Mouse (Mus musculus) heart, postnatal 0 days (tissue): Measurements from ENCODE around the gene Adra2b. TPM values are rescaled to one million over a fixed set of nuclear protein-coding genes. Genes with fewer than 3 reads are reported as not detected.

Source experiments
- ATAC-seq: fragments of 200-750 bp; cut with Nextera tagmentation; 2 replicates; pipeline ENCODE4 v1.8.0; 2017; ENCODE audit warnings: low read depth, moderate number of reproducible peaks, moderate library complexity; ENCODE audit not compliant: insufficient read depth
- DNase-seq: peaks from one replicate; pipeline ENCODE4 v3.0.0-alpha.2; 2016; ENCODE audit warnings: low spot score
- H3K27ac ChIP-seq: fragments of 300-500 bp; sonication (generic); 2 replicates; pipeline ENCODE4 v1.5.1; 2014; ENCODE audit warnings: low read depth, mild to moderate bottlenecking
- H3K27me3 ChIP-seq: fragments of 300-500 bp; sonication (generic); 2 replicates; pipeline ENCODE4 v1.6.1; 2014; ENCODE audit warnings: low read length, mixed read lengths; ENCODE audit not compliant: control insufficient read depth, insufficient read depth
- H3K36me3 ChIP-seq: fragments of 300-500 bp; sonication (generic); replicated peaks from 2 replicates; pipeline ENCODE4 v1.6.1; 2014; ENCODE audit warnings: low read length, mixed read lengths; ENCODE audit not compliant: control insufficient read depth, insufficient read depth
- H3K4me1 ChIP-seq: fragments of 300-500 bp; sonication (generic); 2 replicates; pipeline ENCODE4 v1.6.1; 2014; ENCODE audit warnings: antibody characterized with exemption; ENCODE audit not compliant: control insufficient read depth, insufficient read depth
- H3K4me2 ChIP-seq: fragments of 300-500 bp; sonication (generic); 2 replicates; pipeline ENCODE4 v1.6.1; 2014; ENCODE audit warnings: low read depth, mild to moderate bottlenecking, low read length, moderate library complexity
- H3K4me3 ChIP-seq: fragments of 300-500 bp; sonication (generic); 2 replicates; pipeline ENCODE4 v1.5.1; 2014; ENCODE audit warnings: low read depth, low read length
- H3K9ac ChIP-seq: fragments of 300-500 bp; sonication (generic); replicated peaks from 2 replicates; pipeline ENCODE4 v1.6.1; 2014; ENCODE audit warnings: low read depth, low read length, mixed read lengths
- H3K9me3 ChIP-seq: fragments of 300-500 bp; sonication (generic); replicated peaks from 2 replicates; pipeline ENCODE4 v1.6.1; 2016; ENCODE audit warnings: low read length; ENCODE audit not compliant: control insufficient read depth
- CTCF ChIP-seq: IDR thresholded peaks from 2 replicates; pipeline ENCODE4 v1.5.1; 2016; ENCODE audit warnings: antibody characterized with exemption, control low read depth, low read depth
- EP300 ChIP-seq: IDR thresholded peaks from 2 replicates; pipeline ENCODE4 v1.6.1; 2016; ENCODE audit warnings: antibody characterized with exemption, low read depth
- WGBS: fragments of 180-500 bp; shearing (Covaris S2); extraction: QIAGEN DNeasy Blood & Tissue Kit; methylation state at CpG from one replicate; pipeline ENCODE4 v1.1.7; 2014; 5-methylcytosine and 5-hydroxymethylcytosine counted together
- polyA plus RNA-seq: library from polyadenylated mRNA; unstranded; fragments of >200 nt; fragmentation: Nextera tagmentation; extraction: Ambion mirVana; gene quantifications from 2 replicates; pipeline ENCODE4 v1.2.1, GENCODE M21; 2015
- total RNA-seq: library from RNA; depleted of rRNA; stranded (reverse); fragments of >200 nt; gene quantifications from 2 replicates; pipeline ENCODE4 v1.2.3, GENCODE M21; 2014; ENCODE audit warnings: low replicate concordance; rRNA removed

Gene Adra2b
- total RNA-seq (1.1 and 2.0 TPM in 2 replicates), polyA plus RNA-seq (0.67 and 0.71 TPM in 2 replicates)

- Histone ChIP-seq H3K4me3 (peak within 1 kb of the TSS; percentile 45), H3K27ac (no peak within 1 kb of the TSS), H3K4me2 (peak within 1 kb of the TSS; percentile 71), H3K27me3 (peaks cover 75% of the 10 kb centered on the region), H3K9ac (no peak within 1 kb of the TSS), H3K36me3 (no peaks in the 10 kb centered on the region), H3K4me1 (no peaks in the 10 kb centered on the region), H3K9me3 (no peaks in the 10 kb centered on the region)
- DNase-seq = peak; percentile 61
- WGBS = under 1% methylated on average over 41 of the region's 49 CpGs
- TF ChIP-seq CTCF (peak; percentile 87), EP300 (no peak)
- ATAC-seq = peak; percentile 78
Measured at GRCm38 (mm10) chr2:127362459-127363281, at the start of gene Adra2b. Adra2b (plus strand) TSS chr2:127363208.

GRCm38 (mm10) chr2:127313878-127314277 lies 49.1 kb upstream of the Adra2b start:
- H3K27ac ChIP-seq = peak overlapping the region; percentile 87
- no peak overlapping the region for H3K4me2 ChIP-seq
- H3K9ac ChIP-seq = no peak overlapping the region
- H3K4me1 ChIP-seq = no peaks in the 10 kb centered on the region
- TF ChIP-seq CTCF (peak; percentile 44), EP300 (no peak)
- 55% methylated on average over 4 of the region's 4 CpGs for WGBS
- H3K36me3 ChIP-seq = no peaks in the 10 kb centered on the region
- no peaks in the 10 kb centered on the region for H3K27me3 ChIP-seq
- no peak overlapping the region for H3K4me3 ChIP-seq
- no peaks in the 10 kb centered on the region for H3K9me3 ChIP-seq
- peak; percentile 67 for DNase-seq
- peak; percentile 69 for ATAC-seq

GRCm38 (mm10) chr2:127314467-127315154 lies 48.4 kb upstream of the Adra2b start:
- H3K9me3 ChIP-seq = no peaks in the 10 kb centered on the region
- H3K36me3 ChIP-seq = no peaks in the 10 kb centered on the region
- H3K27ac ChIP-seq = peak overlapping the region; percentile 87
- no peak overlapping the region for H3K4me3 ChIP-seq
- no peak overlapping the region for H3K4me2 ChIP-seq
- ATAC-seq (peak; percentile 64), DNase-seq (peak; percentile 30)
- H3K4me1 ChIP-seq = no peaks in the 10 kb centered on the region
- TF ChIP-seq CTCF = no peak
- TF ChIP-seq EP300 = no peak
- no peaks in the 10 kb centered on the region for H3K27me3 ChIP-seq
- 43% methylated on average over 6 of the region's 6 CpGs for WGBS
- no peak overlapping the region for H3K9ac ChIP-seq

- Histone ChIP-seq H3K9ac (no peak overlapping the region), H3K4me1 (no peaks in the 10 kb centered on the region), H3K36me3 (no peaks in the 10 kb centered on the region), H3K9me3 (no peaks in the 10 kb centered on the region), H3K4me2 (no peak overlapping the region), H3K27ac (peak overlapping the region; percentile 87), H3K27me3 (no peaks in the 10 kb centered on the region), H3K4me3 (no peak overlapping the region)
- ATAC-seq (no peak), DNase-seq (no peak)
- TF ChIP-seq CTCF (no peak), EP300 (no peak)
- WGBS = 80% methylated on average over 1 of the region's 1 CpGs
Measured at GRCm38 (mm10) chr2:127315155-127315470, 47.9 kb upstream of the Adra2b start.

GRCm38 (mm10) chr2:127316431-127316830 lies 46.6 kb upstream of the Adra2b start:
- Histone ChIP-seq H3K4me1 (no peaks in the 10 kb centered on the region), H3K9ac (no peak overlapping the region), H3K27ac (no peak overlapping the region), H3K27me3 (no peaks in the 10 kb centered on the region), H3K36me3 (no peaks in the 10 kb centered on the region), H3K9me3 (no peaks in the 10 kb centered on the region), H3K4me3 (no peak overlapping the region), H3K4me2 (no peak overlapping the region)
- TF ChIP-seq EP300 (no peak), CTCF (no peak)
- DNase-seq = no peak
- ATAC-seq = no peak
- WGBS = 70% methylated on average over 5 of the region's 5 CpGs
